Mouse (Mus musculus) 3T3-L1 (cell line): ENCODE data around the gene Chn1.

ENCODE experiments used
- DNase-seq: peaks from one replicate; pipeline ENCODE4 v3.0.0-alpha.2; 2015; ENCODE audit warnings: low read depth, low spot score

Chn1 gene

GRCm38 (mm10) chr2:73560899-73561664 is 214.1 kb downstream of the Chn1 start:
- DNase-seq = no peak
